Mouse (Mus musculus) lung, adult 2 months (tissue): Measurements from ENCODE around the gene Elovl7. TPM values are rescaled to one million over a fixed set of nuclear protein-coding genes. Genes with fewer than 3 reads are reported as not detected.

Experiments
- DNase-seq: peaks from one replicate; pipeline ENCODE4 v3.0.0; 2022
- H3K4me1 ChIP-seq: fragments of 200-500 bp; 2 replicates; pipeline ENCODE4 v1.6.1; 2011; ENCODE audit warnings: low read length; ENCODE audit not compliant: control insufficient read depth, insufficient read depth
- H3K4me3 ChIP-seq: fragments of 200-500 bp; replicated peaks from 2 replicates; pipeline ENCODE3; 2011; ENCODE audit warnings: low read depth, mild to moderate bottlenecking, control low read depth, low read length; ENCODE audit errors: extremely low read depth
- CTCF ChIP-seq: fragments of 200-500 bp; IDR thresholded peaks from 2 replicates; pipeline ENCODE4 v1.5.1; 2011; ENCODE audit warnings: mild to moderate bottlenecking, low read length, control low read depth; ENCODE audit not compliant: insufficient read depth
- POLR2A ChIP-seq: fragments of 200-500 bp; IDR thresholded peaks from 2 replicates; pipeline ENCODE4 v1.6.1; 2011; ENCODE audit warnings: low read depth, mild to moderate bottlenecking, control low read depth, low read length, borderline replicate concordance; ENCODE audit errors: extremely low read depth
- WGBS: fragments of 180-500 bp; shearing (Covaris S2); methylation state at CpG from one replicate; pipeline ENCODE4 v1.1.7; 2018; 5-methylcytosine and 5-hydroxymethylcytosine counted together
- polyA plus RNA-seq: library from polyadenylated mRNA; depleted of rRNA; stranded (reverse); fragments of >200 nt; gene quantifications from 2 replicates; pipeline ENCODE4 v1.2.3, GENCODE M21; 2012

Gene Elovl7
- polyA plus RNA-seq, 1 experiment = 4.8 TPM

- WGBS = 75% methylated on average over 3 of the region's 3 CpGs
- no peaks in the 10 kb centered on the region for H3K4me1 ChIP-seq
- H3K4me3 ChIP-seq = no peak overlapping the region
- DNase-seq = no peak
- TF ChIP-seq CTCF (no peak), POLR2A (no peak)
Observed at GRCm38 (mm10) chr13:108204857-108205256, 9.3 kb upstream of the Elovl7 start.

- 89% methylated on average over 2 of the region's 2 CpGs for WGBS
- Histone ChIP-seq H3K4me3 (no peak overlapping the region), H3K4me1 (no peaks in the 10 kb centered on the region)
- no peak for DNase-seq
- TF ChIP-seq CTCF (no peak), POLR2A (no peak)
Observed at GRCm38 (mm10) chr13:108207447-108207846, 6.8 kb upstream of the Elovl7 start.

- H3K4me1 ChIP-seq = no peaks in the 10 kb centered on the region
- H3K4me3 ChIP-seq = no peak overlapping the region
- TF ChIP-seq CTCF (no peak), POLR2A (no peak)
- DNase-seq = no peak
- WGBS = 70% methylated on average over 5 of the region's 5 CpGs
Observed at GRCm38 (mm10) chr13:108208090-108208489, 6.1 kb upstream of the Elovl7 start.

DNA sequence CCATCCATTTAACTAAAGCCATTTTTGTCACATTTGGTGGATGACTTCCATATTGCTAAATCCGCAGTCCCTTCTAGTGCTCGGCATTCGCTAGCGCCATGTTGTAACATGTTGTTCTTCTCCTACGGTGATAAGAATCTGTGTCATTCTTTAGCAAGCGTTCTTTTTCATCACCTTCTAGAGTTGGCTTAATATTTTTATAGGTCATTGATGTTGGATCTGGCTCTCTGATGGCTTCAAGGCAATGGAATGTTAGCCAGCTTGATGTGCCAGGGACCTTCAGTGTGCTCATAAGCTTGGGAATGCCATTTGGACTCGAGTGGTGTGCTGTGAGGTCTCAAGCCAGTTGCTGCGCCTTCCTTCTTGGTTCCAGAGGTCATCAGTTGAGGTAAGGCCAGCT, 3.2 kb upstream of the Elovl7 start:
- no peak overlapping the region for H3K4me3 ChIP-seq
- H3K4me1 ChIP-seq = 0 out of 2 replicates have a peak, but pooled peaks cover 3% of the 10 kb centered on the region
- DNase-seq = no peak
- 90% methylated on average over 8 of the region's 8 CpGs for WGBS
- TF ChIP-seq POLR2A = no peak
- TF ChIP-seq CTCF = no peak

DNA sequence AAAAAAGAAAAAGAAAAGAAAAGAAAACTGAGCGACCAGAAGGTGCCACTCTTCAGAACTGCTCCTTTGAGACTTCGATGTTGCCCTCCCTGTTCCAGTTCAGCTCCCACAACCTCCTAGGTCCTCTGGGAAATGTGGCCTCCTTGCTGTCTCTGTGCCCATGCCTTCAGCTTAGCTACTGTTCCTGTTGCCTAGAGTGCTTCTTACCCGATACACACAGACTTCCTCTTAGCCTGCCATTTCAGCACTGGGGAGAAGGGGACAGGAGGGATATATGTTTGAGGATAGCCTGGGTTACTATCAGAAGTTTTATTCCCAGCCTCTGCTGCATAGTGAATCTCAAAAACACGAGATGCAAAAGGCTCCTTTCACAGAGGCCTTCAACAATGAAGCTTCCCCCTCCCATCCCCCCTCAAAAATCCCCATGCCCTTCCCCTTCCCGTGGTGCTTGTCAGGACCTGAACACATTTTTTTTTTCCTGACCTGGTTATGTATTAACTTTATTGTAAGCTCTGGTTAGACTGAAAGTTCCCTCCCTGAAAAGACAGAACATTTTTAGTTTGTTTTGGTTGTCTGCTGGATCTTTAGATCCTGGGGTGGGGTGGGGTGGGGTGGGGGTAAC, 1.7 kb upstream of the Elovl7 start:
- 0 out of 2 replicates have a peak, but pooled peaks cover 3% of the 10 kb centered on the region for H3K4me1 ChIP-seq
- WGBS = 62% methylated on average over 5 of the region's 5 CpGs
- TF ChIP-seq POLR2A (no peak), CTCF (no peak)
- no peak for DNase-seq
- H3K4me3 ChIP-seq = no peak overlapping the region

GRCm38 (mm10) chr13:108214485-108215107, 392 bp downstream of the Elovl7 start:
- DNase-seq = no peak
- H3K4me3 ChIP-seq = peak overlapping the region; percentile 64
- 1% methylated on average over 50 of the region's 50 CpGs for WGBS
- H3K4me1 ChIP-seq = 0 out of 2 replicates have a peak, but pooled peaks cover 3% of the 10 kb centered on the region
- no peak for TF ChIP-seq CTCF
- TF ChIP-seq POLR2A = no peak

DNA sequence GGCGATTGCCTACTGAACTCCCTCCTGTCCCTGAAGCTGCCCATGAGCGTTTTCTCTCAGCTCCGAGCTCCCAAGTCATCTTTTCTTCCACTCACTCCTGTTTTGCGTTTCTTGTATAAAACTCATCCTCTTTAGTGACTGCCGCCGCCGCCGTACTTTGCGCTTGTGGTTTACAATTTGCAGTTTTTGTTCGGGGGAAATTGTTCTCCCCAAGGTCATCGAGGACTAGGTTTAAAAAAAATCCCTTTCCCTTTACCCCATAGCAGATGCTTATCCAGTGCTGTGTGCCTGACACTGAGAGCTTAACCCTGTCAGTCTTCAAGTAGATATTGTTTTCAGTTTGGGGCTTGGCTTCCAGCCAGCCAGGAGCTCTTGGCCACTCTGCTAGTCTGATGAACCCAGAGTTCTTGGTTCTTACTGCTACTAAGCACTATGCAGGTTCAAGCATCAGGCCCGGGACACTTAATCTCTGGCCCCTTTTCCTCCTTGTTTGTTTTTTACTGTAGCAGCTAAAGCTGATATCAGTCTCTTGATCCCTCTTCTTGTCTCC, 1.1 kb downstream of the Elovl7 start:
- WGBS = 6% methylated on average over 12 of the region's 12 CpGs
- TF ChIP-seq CTCF (no peak), POLR2A (no peak)
- Histone ChIP-seq H3K4me3 (peak overlapping the region; percentile 64), H3K4me1 (0 out of 2 replicates have a peak, but pooled peaks cover 3% of the 10 kb centered on the region)
- DNase-seq = no peak

- DNase-seq = no peak
- Histone ChIP-seq H3K4me3 (no peak overlapping the region), H3K4me1 (0 out of 2 replicates have a peak, but pooled peaks cover under 1% of the 10 kb centered on the region)
- 85% methylated on average over 7 of the region's 7 CpGs for WGBS
- TF ChIP-seq POLR2A (no peak), CTCF (no peak)
Observed at GRCm38 (mm10) chr13:108219773-108220172, 5.6 kb downstream of the Elovl7 start.

DNA sequence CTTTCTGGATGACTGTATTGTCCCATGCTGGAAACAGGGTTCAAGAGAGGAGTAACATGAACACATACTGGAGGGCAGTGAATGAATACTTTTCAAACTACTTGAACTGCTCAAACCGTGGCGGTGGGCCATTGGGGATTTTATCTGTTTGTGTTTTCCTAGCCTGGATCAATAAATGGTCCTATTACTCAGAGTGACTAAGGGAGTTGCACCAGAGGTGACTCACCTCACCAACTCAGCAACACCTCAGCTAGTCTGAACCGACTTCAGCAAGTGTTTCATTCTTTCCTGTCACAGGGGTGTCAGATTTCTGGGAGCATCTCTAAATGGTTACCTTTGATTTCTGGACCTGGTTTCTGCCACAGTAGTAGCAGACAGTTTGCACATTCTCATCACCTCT, 15.0 kb downstream of the Elovl7 start:
- WGBS = 57% methylated on average over 3 of the region's 3 CpGs
- TF ChIP-seq CTCF (no peak), POLR2A (no peak)
- Histone ChIP-seq H3K4me3 (no peak overlapping the region), H3K4me1 (no peaks in the 10 kb centered on the region)
- no peak for DNase-seq

GRCm38 (mm10) chr13:108229634-108230330, 15.6 kb downstream of the Elovl7 start:
- 70% methylated on average over 6 of the region's 6 CpGs for WGBS
- DNase-seq = no peak

More at GRCm38 (mm10) chr13:108229634-108230330, 15.6 kb downstream of the Elovl7 start:
- no peak overlapping the region for H3K4me3 ChIP-seq
- H3K4me1 ChIP-seq = no peaks in the 10 kb centered on the region
- TF ChIP-seq CTCF = no peak
- no peak for TF ChIP-seq POLR2A
